Mouse (Mus musculus): Measurements from ENCODE around the gene Gm13271. TPM values are rescaled to one million over a fixed set of nuclear protein-coding genes. Genes with fewer than 3 reads are reported as not detected.
"Not testable (repeated sequence)": the region's sequence is repeated elsewhere in the genome, so short reads cannot be mapped to it uniquely, and the experiment has no call there.

The Gm13271 gene
- polyA plus RNA-seq (2014; fragmentation: Nextera tagmentation; extraction: Ambion mirVana): not detected in 2 replicates

GRCm38 (mm10) chr4:88754818-88755340 is at the start of gene Gm13271:
Gene Gm13271 (plus strand): TSS chr4:88754868.
- H3K36me3 ChIP-seq (ENCODE audit: control insufficient read depth, insufficient read depth, low read length); H3K27me3 ChIP-seq (ENCODE audit: control insufficient read depth, insufficient read depth, low read length); H3K4me1 ChIP-seq (ENCODE audit: control insufficient read depth in 2 of 2, insufficient read depth in 2 of 2, low read length in 2 of 2); H3K4me3 ChIP-seq (ENCODE audit: control insufficient read depth in 1 of 2, insufficient read depth in 1 of 2, low read depth in 1 of 2, low read length in 2 of 2); ATAC-seq (ENCODE audit: insufficient number of reproducible peaks, insufficient read depth, low FRiP score, low read depth); H3K9me3 ChIP-seq (ENCODE audit: control insufficient read depth, low read length); H3K9ac ChIP-seq (ENCODE audit: low read length); H3K27ac ChIP-seq (replicated peaks in 1 of 2; ENCODE audit: control insufficient read depth in 1 of 2, insufficient read depth in 1 of 2, low read depth in 2 of 2, low read length in 2 of 2): not testable (repeated sequence)
- WGBS: 61% methylated on average over 15 of the region's 15 CpGs
- H3K4me2 ChIP-seq (ENCODE audit: low read length): peak within 1 kb of the TSS; percentile 73; the same call in 1 of the 2 replicates

DNA sequence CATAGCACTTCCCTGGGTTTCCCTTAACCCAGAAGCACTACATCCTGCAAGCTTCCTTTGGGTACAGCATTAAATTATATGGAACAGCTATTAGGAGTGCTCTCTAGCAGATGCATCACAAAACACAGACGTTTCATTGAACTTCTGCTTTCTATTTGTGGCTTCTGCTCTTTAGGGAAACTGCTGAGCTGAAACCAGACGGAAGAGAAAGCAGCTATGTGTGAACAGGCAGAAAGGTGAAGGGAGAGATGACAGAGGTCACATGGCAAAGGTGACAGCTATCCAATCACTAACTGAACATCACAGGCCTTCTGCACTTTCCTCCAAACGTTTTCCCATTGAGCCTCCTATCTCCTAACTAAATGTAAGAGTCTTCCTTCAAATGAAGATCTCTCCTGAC is 48.7 kb upstream of the Gm13271 start:
- no peak for ATAC-seq (ENCODE audit: insufficient number of reproducible peaks, insufficient read depth, low FRiP score, low read depth)
- no peak overlapping the region for H3K9ac ChIP-seq (ENCODE audit: low read length)
- H3K4me3 ChIP-seq (ENCODE audit: control insufficient read depth in 1 of 2, insufficient read depth in 1 of 2, low read depth in 1 of 2, low read length in 2 of 2): no peak overlapping the region
- WGBS: 23% methylated on average over 3 of the region's 3 CpGs
- no peak overlapping the region for H3K27ac ChIP-seq (replicated peaks in 1 of 2; ENCODE audit: control insufficient read depth in 1 of 2, insufficient read depth in 1 of 2, low read depth in 2 of 2, low read length in 2 of 2)
- no peaks in the 10 kb centered on the region for H3K27me3 ChIP-seq (ENCODE audit: control insufficient read depth, insufficient read depth, low read length)
- H3K36me3 ChIP-seq (ENCODE audit: control insufficient read depth, insufficient read depth, low read length): no peaks in the 10 kb centered on the region
- H3K4me2 ChIP-seq (ENCODE audit: low read length): no peak overlapping the region
- no peaks in the 10 kb centered on the region for H3K4me1 ChIP-seq (ENCODE audit: control insufficient read depth in 2 of 2, insufficient read depth in 2 of 2, low read length in 2 of 2)
- no peaks in the 10 kb centered on the region for H3K9me3 ChIP-seq (ENCODE audit: control insufficient read depth, low read length)

DNA sequence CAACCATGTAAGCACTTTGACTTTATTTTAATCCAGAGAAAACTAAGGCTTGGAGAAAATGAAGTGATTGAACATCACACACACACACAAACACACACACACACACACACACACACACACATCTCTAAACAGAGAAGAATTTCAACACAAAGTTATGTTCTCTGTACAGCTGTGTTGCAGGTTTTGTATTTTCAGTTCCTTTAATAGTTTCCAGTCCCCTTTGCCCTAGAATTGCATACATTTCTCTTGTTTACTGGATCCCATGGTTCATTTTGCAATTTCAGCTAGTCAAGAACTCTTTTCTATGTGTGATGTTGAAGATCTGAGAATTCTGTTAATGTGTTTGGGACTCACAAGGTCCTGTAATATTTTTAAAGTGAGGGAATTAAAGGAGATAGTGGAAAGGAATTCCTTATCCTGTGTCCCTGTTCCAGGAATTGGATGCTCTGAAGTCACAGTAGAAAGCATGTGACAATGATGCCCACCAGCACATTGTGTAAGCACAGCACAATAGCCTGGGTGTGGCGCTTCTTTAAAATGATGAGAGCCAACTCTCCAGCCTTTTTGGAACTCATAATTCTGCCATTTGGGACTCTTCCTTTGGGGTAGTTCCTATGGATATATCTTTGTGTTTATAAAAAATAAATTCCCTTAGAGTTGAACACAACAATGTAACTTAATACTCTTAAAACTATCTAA is 47.4 kb upstream of the Gm13271 start:
- no peaks in the 10 kb centered on the region for H3K9me3 ChIP-seq (ENCODE audit: control insufficient read depth, low read length)
- H3K9ac ChIP-seq (ENCODE audit: low read length): no peak overlapping the region
- H3K4me3 ChIP-seq (ENCODE audit: control insufficient read depth in 1 of 2, insufficient read depth in 1 of 2, low read depth in 1 of 2, low read length in 2 of 2): no peak overlapping the region
- 97% methylated on average over 1 of the region's 1 CpGs for WGBS
- no peaks in the 10 kb centered on the region for H3K27me3 ChIP-seq (ENCODE audit: control insufficient read depth, insufficient read depth, low read length)
- no peak for ATAC-seq (ENCODE audit: insufficient number of reproducible peaks, insufficient read depth, low FRiP score, low read depth)
- no peak overlapping the region for H3K4me2 ChIP-seq (ENCODE audit: low read length)
- no peaks in the 10 kb centered on the region for H3K4me1 ChIP-seq (ENCODE audit: control insufficient read depth in 2 of 2, insufficient read depth in 2 of 2, low read length in 2 of 2)
- no peak overlapping the region for H3K27ac ChIP-seq (replicated peaks in 1 of 2; ENCODE audit: control insufficient read depth in 1 of 2, insufficient read depth in 1 of 2, low read depth in 2 of 2, low read length in 2 of 2)
- no peaks in the 10 kb centered on the region for H3K36me3 ChIP-seq (ENCODE audit: control insufficient read depth, insufficient read depth, low read length)

DNA sequence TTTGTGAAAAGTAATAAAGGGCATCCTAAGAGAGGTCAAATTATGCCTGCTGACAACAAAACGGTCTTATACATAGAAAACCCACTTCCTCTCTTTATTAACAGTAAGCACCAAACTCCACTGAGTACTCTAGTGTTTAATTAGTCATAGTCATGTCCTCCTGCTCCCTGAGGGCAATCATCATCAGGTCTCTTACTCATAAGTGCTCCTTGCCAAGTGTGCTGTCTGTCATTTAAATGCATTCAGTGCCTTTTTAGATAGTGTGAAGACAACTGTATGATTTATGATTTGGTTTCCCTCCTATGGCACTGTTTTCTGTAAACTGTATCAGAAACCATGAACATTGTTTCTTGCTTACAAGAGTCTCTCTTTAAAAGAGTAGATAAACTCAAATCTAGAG is 40.4 kb upstream of the Gm13271 start:
- Histone ChIP-seq H3K4me1 (ENCODE audit: control insufficient read depth in 2 of 2, insufficient read depth in 2 of 2, low read length in 2 of 2) (peaks cover 2 to 19% of the 10 kb centered on the region in 2 experiments; a peak in 3 of 4 replicates), H3K36me3 (ENCODE audit: control insufficient read depth, insufficient read depth, low read length) (peaks cover 39% of the 10 kb centered on the region), H3K4me3 (ENCODE audit: control insufficient read depth in 1 of 2, insufficient read depth in 1 of 2, low read depth in 1 of 2, low read length in 2 of 2) (no peak overlapping the region), H3K9ac (ENCODE audit: low read length) (no peak overlapping the region), H3K27me3 (ENCODE audit: control insufficient read depth, insufficient read depth, low read length) (no peaks in the 10 kb centered on the region), H3K9me3 (ENCODE audit: control insufficient read depth, low read length) (no peaks in the 10 kb centered on the region), H3K4me2 (ENCODE audit: low read length) (no peak overlapping the region), H3K27ac (replicated peaks in 1 of 2; ENCODE audit: control insufficient read depth in 1 of 2, insufficient read depth in 1 of 2, low read depth in 2 of 2, low read length in 2 of 2) (no peak overlapping the region)
- ATAC-seq (ENCODE audit: insufficient number of reproducible peaks, insufficient read depth, low FRiP score, low read depth): no peak
- WGBS: 86% methylated on average over 1 of the region's 1 CpGs

DNA sequence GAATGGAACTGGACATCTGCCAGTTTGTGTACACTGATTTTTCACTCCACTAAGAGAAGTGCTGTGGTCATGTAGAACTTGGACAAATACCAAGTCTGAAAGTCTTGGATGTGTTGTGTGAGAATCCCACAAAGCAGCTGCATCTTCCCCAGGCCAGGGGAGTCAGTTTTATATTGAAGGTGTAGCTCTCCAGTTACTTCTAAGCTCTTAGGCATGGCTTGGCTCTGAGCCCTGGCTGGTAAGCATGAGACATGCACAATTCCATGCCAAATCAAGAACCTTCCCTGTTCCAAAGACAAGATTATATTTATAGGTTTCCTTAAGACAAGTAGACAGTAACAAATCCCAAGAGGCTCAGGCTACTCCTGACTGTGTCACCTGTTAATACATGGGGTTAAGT is 39.6 kb upstream of the Gm13271 start:
- no peaks in the 10 kb centered on the region for H3K27me3 ChIP-seq (ENCODE audit: control insufficient read depth, insufficient read depth, low read length)
- H3K4me2 ChIP-seq (ENCODE audit: low read length): no peak overlapping the region
- ATAC-seq (ENCODE audit: insufficient number of reproducible peaks, insufficient read depth, low FRiP score, low read depth): no peak
- no peak overlapping the region for H3K4me3 ChIP-seq (ENCODE audit: control insufficient read depth in 1 of 2, insufficient read depth in 1 of 2, low read depth in 1 of 2, low read length in 2 of 2)
- H3K4me1 ChIP-seq (ENCODE audit: control insufficient read depth in 2 of 2, insufficient read depth in 2 of 2, low read length in 2 of 2): peaks cover 2 to 21% of the 10 kb centered on the region in 2 experiments; a peak in 3 of 4 replicates
- H3K9ac ChIP-seq (ENCODE audit: low read length): no peak overlapping the region
- peaks cover 45% of the 10 kb centered on the region for H3K36me3 ChIP-seq (ENCODE audit: control insufficient read depth, insufficient read depth, low read length)
- H3K9me3 ChIP-seq (ENCODE audit: control insufficient read depth, low read length): no peaks in the 10 kb centered on the region
- no peak overlapping the region for H3K27ac ChIP-seq (replicated peaks in 1 of 2; ENCODE audit: control insufficient read depth in 1 of 2, insufficient read depth in 1 of 2, low read depth in 2 of 2, low read length in 2 of 2)

GRCm38 (mm10) chr4:88718715-88719114 is 36.0 kb upstream of the Gm13271 start:
- ATAC-seq (ENCODE audit: insufficient number of reproducible peaks, insufficient read depth, low FRiP score, low read depth): no peak
- peak overlapping the region; percentile 61 for H3K9ac ChIP-seq (ENCODE audit: low read length)
- H3K27ac ChIP-seq (replicated peaks in 1 of 2; ENCODE audit: control insufficient read depth in 1 of 2, insufficient read depth in 1 of 2, low read depth in 2 of 2, low read length in 2 of 2): no peak overlapping the region
- H3K4me2 ChIP-seq (ENCODE audit: low read length): peak overlapping the region; percentile 77
- H3K9me3 ChIP-seq (ENCODE audit: control insufficient read depth, low read length): no peaks in the 10 kb centered on the region
- peaks cover 5 to 32% of the 10 kb centered on the region in 2 experiments for H3K4me1 ChIP-seq (ENCODE audit: control insufficient read depth in 2 of 2, insufficient read depth in 2 of 2, low read length in 2 of 2)
- no peaks in the 10 kb centered on the region for H3K27me3 ChIP-seq (ENCODE audit: control insufficient read depth, insufficient read depth, low read length)
- peak overlapping the region; percentile 26 to 89; a peak in 3 of 4 replicates for H3K4me3 ChIP-seq (ENCODE audit: control insufficient read depth in 1 of 2, insufficient read depth in 1 of 2, low read depth in 1 of 2, low read length in 2 of 2)
- 20% methylated on average over 1 of the region's 1 CpGs for WGBS
- H3K36me3 ChIP-seq (ENCODE audit: control insufficient read depth, insufficient read depth, low read length): peaks cover 57% of the 10 kb centered on the region

DNA sequence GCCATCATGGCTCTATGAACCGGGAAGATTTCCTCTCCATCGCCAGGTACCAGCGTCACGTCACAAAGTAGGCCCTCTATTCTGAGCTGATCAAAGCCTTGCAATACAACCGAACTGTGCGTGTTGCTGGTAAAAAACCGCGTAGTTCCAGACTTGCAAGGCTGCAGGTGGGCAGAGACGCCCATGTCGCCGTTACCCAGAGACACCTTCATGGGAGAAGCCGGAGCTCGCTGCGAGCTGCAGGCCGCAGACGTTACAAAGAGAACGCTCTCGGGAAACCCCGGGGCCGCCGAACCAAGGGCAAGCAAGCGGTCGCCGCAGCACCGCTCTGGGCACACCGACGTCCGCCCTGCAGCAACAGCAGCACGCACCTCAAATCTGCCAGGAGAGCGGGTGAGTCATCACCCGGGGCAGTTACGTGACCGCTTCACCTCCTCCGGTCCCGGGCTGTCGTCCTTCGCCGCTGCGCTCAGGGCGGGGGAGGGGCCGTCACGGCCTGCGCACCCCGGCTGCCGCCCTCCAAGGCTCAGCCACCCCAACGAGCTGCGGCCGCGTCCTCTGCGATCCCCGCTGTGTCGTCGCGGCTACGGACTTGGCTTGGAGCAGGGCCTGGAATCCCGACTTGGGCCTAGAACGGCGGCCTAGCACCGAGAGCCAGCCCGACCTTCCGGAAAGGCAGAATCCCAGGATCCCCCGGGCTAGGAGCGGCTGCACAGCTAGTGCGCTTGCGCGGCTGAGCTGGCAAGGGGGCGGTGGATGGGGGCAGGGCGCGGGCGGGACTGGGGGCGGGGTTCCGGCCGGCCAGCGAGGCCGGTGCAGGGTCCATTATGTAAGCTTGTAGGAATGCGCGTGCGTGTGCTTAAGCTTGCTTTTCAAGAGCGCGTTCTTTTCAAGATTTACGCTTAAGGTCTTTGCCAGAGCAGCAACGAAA is 32.6 kb upstream of the Gm13271 start, which contains the start of the genes Gm26566 and Klhl9:
Gene Gm26566 (plus strand): TSS at position 15 of the 931 bp plus-strand sequence.
Gene Klhl9 (minus strand): TSS at position 675 of the 931 bp plus-strand sequence.
- Histone ChIP-seq H3K36me3 (ENCODE audit: control insufficient read depth, insufficient read depth, low read length) (peaks cover 32% of the 10 kb centered on the region), H3K9ac (ENCODE audit: low read length) (peak within 1 kb of the TSS; percentile 98), H3K27me3 (ENCODE audit: control insufficient read depth, insufficient read depth, low read length) (no peaks in the 10 kb centered on the region), H3K9me3 (ENCODE audit: control insufficient read depth, low read length) (no peaks in the 10 kb centered on the region), H3K4me1 (ENCODE audit: control insufficient read depth in 2 of 2, insufficient read depth in 2 of 2, low read length in 2 of 2) (peaks cover 5 to 20% of the 10 kb centered on the region in 2 experiments), H3K4me3 (ENCODE audit: control insufficient read depth in 1 of 2, insufficient read depth in 1 of 2, low read depth in 1 of 2, low read length in 2 of 2) (peak within 1 kb of the TSS; percentile 89 to 97), H3K27ac (replicated peaks in 1 of 2; ENCODE audit: control insufficient read depth in 1 of 2, insufficient read depth in 1 of 2, low read depth in 2 of 2, low read length in 2 of 2) (peak within 1 kb of the TSS; percentile 98 to 99), H3K4me2 (ENCODE audit: low read length) (peak within 1 kb of the TSS; percentile 77)
- ATAC-seq (ENCODE audit: insufficient number of reproducible peaks, insufficient read depth, low FRiP score, low read depth): peak; percentile 97
- under 1% methylated on average over 81 of the region's 82 CpGs for WGBS

All from heart, embryonic 14.5 days (tissue).